Mouse (Mus musculus) kidney, postnatal 10 days (tissue): Measurements from ENCODE around the gene Rnf144a.

Experiments used
- DNase-seq: peaks from one replicate; pipeline ENCODE4 v3.0.0; 2021; ENCODE audit warnings: mixed read lengths

Gene Rnf144a

GRCm38 (mm10) chr12:26408707-26409106 is 6.3 kb downstream of the Rnf144a start:
- DNase-seq, result no peak

- DNase-seq, result peak; percentile 43
Observed at GRCm38 (mm10) chr12:26404781-26405702, 10.0 kb downstream of the Rnf144a start.

GRCm38 (mm10) chr12:26403372-26404125 is 11.5 kb downstream of the Rnf144a start:
- DNase-seq, result peak; percentile 76

- no peak for DNase-seq
Observed at GRCm38 (mm10) chr12:26401696-26402470, 13.2 kb downstream of the Rnf144a start.

- no peak for DNase-seq
Observed at GRCm38 (mm10) chr12:26401254-26401653, 13.8 kb downstream of the Rnf144a start.

GRCm38 (mm10) chr12:26400762-26401161 is 14.3 kb downstream of the Rnf144a start:
- no peak for DNase-seq

GRCm38 (mm10) chr12:26399391-26399790 is 15.7 kb downstream of the Rnf144a start:
- no peak for DNase-seq

GRCm38 (mm10) chr12:26398597-26398996 is 16.5 kb downstream of the Rnf144a start:
- DNase-seq, result no peak

GRCm38 (mm10) chr12:26394485-26395470 is 20.3 kb downstream of the Rnf144a start:
- DNase-seq, result no peak

- no peak for DNase-seq
Observed at GRCm38 (mm10) chr12:26393291-26393690, 21.8 kb downstream of the Rnf144a start.

- DNase-seq, result no peak
Observed at GRCm38 (mm10) chr12:26391162-26391561, 23.9 kb downstream of the Rnf144a start.

- DNase-seq, result no peak
Observed at GRCm38 (mm10) chr12:26387523-26387922, 27.5 kb downstream of the Rnf144a start.

GRCm38 (mm10) chr12:26386947-26387346 is 28.1 kb downstream of the Rnf144a start:
- DNase-seq, result no peak

GRCm38 (mm10) chr12:26386189-26386588 is 28.9 kb downstream of the Rnf144a start:
- DNase-seq, result no peak

GRCm38 (mm10) chr12:26385735-26386134 is 29.3 kb downstream of the Rnf144a start:
- DNase-seq, result no peak

- DNase-seq, result no peak
Observed at GRCm38 (mm10) chr12:26381730-26382129, 33.3 kb downstream of the Rnf144a start.

GRCm38 (mm10) chr12:26379797-26380196 is 35.3 kb downstream of the Rnf144a start:
- no peak for DNase-seq

- DNase-seq, result no peak
Observed at GRCm38 (mm10) chr12:26377691-26378090, 37.4 kb downstream of the Rnf144a start.

GRCm38 (mm10) chr12:26376541-26377323 is 38.3 kb downstream of the Rnf144a start:
- no peak for DNase-seq

GRCm38 (mm10) chr12:26373721-26374120 is 41.3 kb downstream of the Rnf144a start:
- DNase-seq, result no peak

GRCm38 (mm10) chr12:26370004-26370403 is 45.0 kb downstream of the Rnf144a start:
- DNase-seq, result no peak
